Mouse (Mus musculus) hindbrain, embryonic 11.5 days (tissue): ENCODE data around the gene Ccr7. TPM values are rescaled to one million over a fixed set of nuclear protein-coding genes. Genes with fewer than 3 reads are reported as not detected.

ENCODE experiments used
- ATAC-seq: fragments of 200-750 bp; cut with Nextera tagmentation; 2 replicates; pipeline ENCODE4 v1.8.0; 2017; ENCODE audit warnings: mild to moderate bottlenecking, moderate TSS enrichment, moderate library complexity; ENCODE audit not compliant: low FRiP score
- DNase-seq: peaks from one replicate; pipeline ENCODE4 v3.0.0-alpha.2; 2015; ENCODE audit warnings: low spot score
- H3K27ac ChIP-seq: fragments of 300-500 bp; sonication (generic); 2 replicates; pipeline ENCODE4 v1.5.1; 2014; ENCODE audit warnings: mild to moderate bottlenecking, low read depth, low read length
- H3K27me3 ChIP-seq: fragments of 300-500 bp; sonication (generic); 2 replicates; pipeline ENCODE4 v1.6.1; 2014; ENCODE audit warnings: mild to moderate bottlenecking, low read length, moderate library complexity, mixed read lengths; ENCODE audit not compliant: control insufficient read depth, insufficient read depth
- H3K36me3 ChIP-seq: fragments of 300-500 bp; sonication (generic); 2 replicates; pipeline ENCODE4 v1.6.1; 2014; ENCODE audit warnings: mild to moderate bottlenecking, low read length, moderate library complexity, mixed read lengths; ENCODE audit not compliant: control insufficient read depth, insufficient read depth
- H3K4me1 ChIP-seq: fragments of 300-500 bp; sonication (generic); replicated peaks from 2 replicates; pipeline ENCODE4 v1.6.1; 2014; ENCODE audit warnings: low read length, mixed read lengths; ENCODE audit not compliant: control insufficient read depth, insufficient read depth
- H3K4me2 ChIP-seq: fragments of 300-500 bp; sonication (generic); replicated peaks from 2 replicates; pipeline ENCODE4 v1.6.1; 2014; ENCODE audit warnings: mild to moderate bottlenecking, low read depth, low read length
- H3K4me3 ChIP-seq: fragments of 300-500 bp; sonication (generic); 2 replicates; pipeline ENCODE4 v1.5.1; 2014; ENCODE audit warnings: low read depth, low read length
- H3K9ac ChIP-seq: fragments of 300-500 bp; sonication (generic); 2 replicates; pipeline ENCODE4 v1.6.1; 2014; ENCODE audit warnings: low read depth, low read length
- H3K9me3 ChIP-seq: fragments of 300-500 bp; sonication (generic); 2 replicates; pipeline ENCODE4 v1.6.1; 2016; ENCODE audit warnings: low read length; ENCODE audit not compliant: control insufficient read depth
- WGBS: fragments of 180-500 bp; shearing (Covaris S2); extraction: QIAGEN DNeasy Blood & Tissue Kit; methylation state at CpG from one replicate; pipeline ENCODE4 v1.1.7; 2014; 5-methylcytosine and 5-hydroxymethylcytosine counted together
- polyA plus RNA-seq: library from polyadenylated mRNA; unstranded; fragments of >200 nt; fragmentation: Nextera tagmentation; extraction: Ambion mirVana; gene quantifications from 2 replicates; pipeline ENCODE4 v1.2.1, GENCODE M21; 2014

Gene Ccr7
- 0.17 and 0.31 TPM in 2 replicates for polyA plus RNA-seq

GRCm38 (mm10) chr11:99154987-99155641, at the start of gene Ccr7:
Ccr7 (minus strand) TSS chr11:99155077.
- Histone ChIP-seq H3K27ac (no peak within 1 kb of the TSS), H3K4me3 (no peak within 1 kb of the TSS), H3K27me3 (no peaks in the 10 kb centered on the region), H3K4me1 (no peaks in the 10 kb centered on the region), H3K36me3 (no peaks in the 10 kb centered on the region), H3K9ac (no peak within 1 kb of the TSS), H3K9me3 (no peaks in the 10 kb centered on the region), H3K4me2 (no peak within 1 kb of the TSS)
- ATAC-seq (no peak), DNase-seq (no peak)
- 74% methylated on average over 12 of the region's 12 CpGs for WGBS

- 28% methylated on average over 14 of the region's 14 CpGs for WGBS
- Histone ChIP-seq H3K4me1 (no peaks in the 10 kb centered on the region), H3K36me3 (no peaks in the 10 kb centered on the region), H3K4me2 (no peak overlapping the region), H3K9me3 (no peaks in the 10 kb centered on the region), H3K9ac (no peak overlapping the region), H3K27me3 (no peaks in the 10 kb centered on the region), H3K27ac (no peak overlapping the region), H3K4me3 (no peak overlapping the region)
- peak; percentile 69 for DNase-seq
- ATAC-seq = no peak
These were observed 34.3 kb upstream of the Ccr7 start for GRCm38 (mm10) chr11:99189154-99189582.

- Histone ChIP-seq H3K9me3 (no peaks in the 10 kb centered on the region), H3K9ac (no peak overlapping the region), H3K4me1 (no peaks in the 10 kb centered on the region), H3K4me3 (no peak overlapping the region), H3K27ac (no peak overlapping the region), H3K36me3 (no peaks in the 10 kb centered on the region), H3K27me3 (no peaks in the 10 kb centered on the region), H3K4me2 (no peak overlapping the region)
- DNase-seq = no peak
- ATAC-seq = no peak
- WGBS = 93% methylated on average over 4 of the region's 4 CpGs
These were observed 32.5 kb upstream of the Ccr7 start for GRCm38 (mm10) chr11:99187348-99187747.

GRCm38 (mm10) chr11:99186836-99187235, 32.0 kb upstream of the Ccr7 start:
- no peaks in the 10 kb centered on the region for H3K4me1 ChIP-seq

GRCm38 (mm10) chr11:99182575-99182974, 27.7 kb upstream of the Ccr7 start:
- DNase-seq (no peak), ATAC-seq (no peak)
- no peak overlapping the region for H3K27ac ChIP-seq
- H3K4me1 ChIP-seq = no peaks in the 10 kb centered on the region
- H3K9ac ChIP-seq = no peak overlapping the region
- no peak overlapping the region for H3K4me2 ChIP-seq
- H3K9me3 ChIP-seq = no peaks in the 10 kb centered on the region
- no peaks in the 10 kb centered on the region for H3K27me3 ChIP-seq
- no peak overlapping the region for H3K4me3 ChIP-seq
- 75% methylated on average over 11 of the region's 11 CpGs for WGBS
- no peaks in the 10 kb centered on the region for H3K36me3 ChIP-seq

More at GRCm38 (mm10) chr11:99186836-99187235, 32.0 kb upstream of the Ccr7 start:
- H3K4me3 ChIP-seq = no peak overlapping the region
- no peak overlapping the region for H3K9ac ChIP-seq
- no peaks in the 10 kb centered on the region for H3K27me3 ChIP-seq
- DNase-seq = no peak
- no peak overlapping the region for H3K4me2 ChIP-seq
- 75% methylated on average over 2 of the region's 2 CpGs for WGBS
- H3K9me3 ChIP-seq = no peaks in the 10 kb centered on the region
- H3K27ac ChIP-seq = no peak overlapping the region
- H3K36me3 ChIP-seq = no peaks in the 10 kb centered on the region
- ATAC-seq = no peak

- Histone ChIP-seq H3K9ac (no peak overlapping the region), H3K4me1 (no peaks in the 10 kb centered on the region), H3K9me3 (no peaks in the 10 kb centered on the region), H3K36me3 (no peaks in the 10 kb centered on the region), H3K27me3 (no peaks in the 10 kb centered on the region), H3K4me3 (no peak overlapping the region), H3K27ac (no peak overlapping the region), H3K4me2 (no peak overlapping the region)
- WGBS = 86% methylated on average over 5 of the region's 5 CpGs
- no peak for DNase-seq
- ATAC-seq = no peak
These were observed 25.2 kb upstream of the Ccr7 start for GRCm38 (mm10) chr11:99180071-99180470.

- Histone ChIP-seq H3K4me1 (no peaks in the 10 kb centered on the region), H3K36me3 (no peaks in the 10 kb centered on the region), H3K27ac (no peak overlapping the region), H3K27me3 (no peaks in the 10 kb centered on the region), H3K9ac (no peak overlapping the region), H3K4me2 (no peak overlapping the region), H3K4me3 (no peak overlapping the region), H3K9me3 (no peaks in the 10 kb centered on the region)
- no peak for DNase-seq
- no peak for ATAC-seq
- WGBS = 93% methylated on average over 1 of the region's 3 CpGs
These were observed 23.0 kb upstream of the Ccr7 start for GRCm38 (mm10) chr11:99177925-99178198.

GRCm38 (mm10) chr11:99177054-99177924, 22.4 kb upstream of the Ccr7 start:
- H3K27ac ChIP-seq = no peak overlapping the region
- H3K9ac ChIP-seq = no peak overlapping the region
- 66% methylated on average over 5 of the region's 5 CpGs for WGBS
- H3K36me3 ChIP-seq = no peaks in the 10 kb centered on the region
- H3K4me3 ChIP-seq = no peak overlapping the region
- ATAC-seq = no peak
- no peak overlapping the region for H3K4me2 ChIP-seq
- DNase-seq = no peak
- H3K4me1 ChIP-seq = no peaks in the 10 kb centered on the region
- H3K9me3 ChIP-seq = no peaks in the 10 kb centered on the region
- H3K27me3 ChIP-seq = no peaks in the 10 kb centered on the region

- Histone ChIP-seq H3K4me1 (no peaks in the 10 kb centered on the region), H3K27ac (no peak overlapping the region), H3K36me3 (no peaks in the 10 kb centered on the region), H3K4me3 (no peak overlapping the region), H3K27me3 (no peaks in the 10 kb centered on the region), H3K9ac (no peak overlapping the region), H3K4me2 (no peak overlapping the region), H3K9me3 (no peaks in the 10 kb centered on the region)
- 87% methylated on average over 4 of the region's 4 CpGs for WGBS
- no peak for ATAC-seq
- DNase-seq = no peak
These were observed 17.1 kb upstream of the Ccr7 start for GRCm38 (mm10) chr11:99172002-99172401.
